Mouse (Mus musculus) lung, embryonic 15.5 days (tissue): ENCODE data around the gene Slit3. TPM values are rescaled to one million over a fixed set of nuclear protein-coding genes. Genes with fewer than 3 reads are reported as not detected.

Experiments
- ATAC-seq: fragments of 200-750 bp; cut with Nextera tagmentation; 2 replicates; pipeline ENCODE4 v1.8.0; 2017; ENCODE audit warnings: moderate number of reproducible peaks, borderline replicate concordance; ENCODE audit not compliant: low FRiP score, low TSS enrichment; ENCODE audit errors: extremely low read depth
- H3K27ac ChIP-seq: fragments of 300-500 bp; sonication (generic); 2 replicates; pipeline ENCODE4 v1.5.1; 2015; ENCODE audit warnings: moderate library complexity, mild to moderate bottlenecking, inconsistent platforms
- H3K27me3 ChIP-seq: fragments of 300-500 bp; sonication (generic); 2 replicates; pipeline ENCODE4 v1.6.1; 2015; ENCODE audit warnings: inconsistent platforms
- H3K36me3 ChIP-seq: fragments of 300-500 bp; sonication (generic); 2 replicates; pipeline ENCODE4 v1.6.1; 2015; ENCODE audit warnings: inconsistent platforms
- H3K4me1 ChIP-seq: fragments of 300-500 bp; sonication (generic); 2 replicates; pipeline ENCODE4 v1.6.1; 2015; ENCODE audit warnings: inconsistent platforms
- H3K4me2 ChIP-seq: fragments of 300-500 bp; sonication (generic); 2 replicates; pipeline ENCODE4 v1.6.1; 2015; ENCODE audit warnings: inconsistent platforms, mild to moderate bottlenecking, moderate library complexity
- H3K4me3 ChIP-seq: fragments of 300-500 bp; sonication (generic); 2 replicates; pipeline ENCODE4 v1.5.1; 2015; ENCODE audit warnings: mild to moderate bottlenecking, inconsistent platforms
- H3K9ac ChIP-seq: fragments of 300-500 bp; sonication (generic); 2 replicates; pipeline ENCODE4 v1.6.1; 2015; ENCODE audit warnings: inconsistent platforms
- H3K9me3 ChIP-seq: fragments of 300-500 bp; sonication (generic); 2 replicates; pipeline ENCODE4 v1.6.1; 2016; ENCODE audit warnings: inconsistent platforms
- WGBS: fragments of 180-500 bp; shearing (Covaris S2); methylation state at CpG from one replicate; pipeline ENCODE4 v1.1.7; 2015; 5-methylcytosine and 5-hydroxymethylcytosine counted together
- polyA plus RNA-seq: library from polyadenylated mRNA; unstranded; fragments of >200 nt; fragmentation: Nextera tagmentation; extraction: Ambion mirVana; gene quantifications from 2 replicates; pipeline ENCODE4 v1.2.1, GENCODE M21; 2015

Gene Slit3
- polyA plus RNA-seq, 1 experiment from 2014 or later, result 21.4 TPM

DNA sequence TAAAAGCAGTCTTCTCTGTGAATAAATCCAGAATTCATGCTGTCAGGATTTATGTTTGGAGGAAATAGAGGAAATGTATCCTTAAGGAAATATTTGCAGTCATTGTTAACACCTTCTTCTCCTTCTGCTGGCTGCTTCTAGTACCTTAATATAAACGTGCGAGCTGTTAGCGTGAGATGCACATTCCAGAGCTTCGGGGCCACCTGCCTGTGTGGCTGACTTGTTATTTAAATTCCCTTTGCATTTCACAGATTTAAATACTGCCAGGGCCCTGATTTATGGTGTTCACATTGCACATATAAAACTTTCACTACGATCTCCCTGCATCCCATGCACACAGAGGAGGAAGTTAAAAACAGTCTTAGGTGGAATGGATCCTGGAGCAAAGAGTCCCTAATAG, 221.5 kb downstream of the Slit3 start:
- Histone ChIP-seq H3K27ac (no peak overlapping the region), H3K27me3 (no peaks in the 10 kb centered on the region), H3K9ac (no peak overlapping the region), H3K4me3 (no peak overlapping the region), H3K9me3 (no peaks in the 10 kb centered on the region), H3K4me2 (no peak overlapping the region), H3K36me3 (no peaks in the 10 kb centered on the region), H3K4me1 (0 out of 2 replicates have a peak, but pooled peaks cover 3% of the 10 kb centered on the region)
- 47% methylated on average over 5 of the region's 5 CpGs for WGBS
- ATAC-seq, result no peak

GRCm38 (mm10) chr11:35345696-35346480, 224.9 kb downstream of the Slit3 start:
- Histone ChIP-seq H3K9ac (no peak overlapping the region), H3K9me3 (no peaks in the 10 kb centered on the region), H3K36me3 (no peaks in the 10 kb centered on the region), H3K27ac (no peak overlapping the region), H3K4me1 (0 out of 2 replicates have a peak, but pooled peaks cover 3% of the 10 kb centered on the region), H3K27me3 (no peaks in the 10 kb centered on the region), H3K4me3 (no peak overlapping the region), H3K4me2 (no peak overlapping the region)
- 67% methylated on average over 13 of the region's 13 CpGs for WGBS
- ATAC-seq, result no peak

- 38% methylated on average over 4 of the region's 4 CpGs for WGBS
- no peak for ATAC-seq
These were observed 227.1 kb downstream of the Slit3 start for GRCm38 (mm10) chr11:35348099-35348498.

GRCm38 (mm10) chr11:35350968-35351367, 229.9 kb downstream of the Slit3 start:
- 37% methylated on average over 4 of the region's 4 CpGs for WGBS
- H3K4me1 ChIP-seq, result no peaks in the 10 kb centered on the region
- H3K27me3 ChIP-seq, result no peaks in the 10 kb centered on the region
- H3K27ac ChIP-seq, result no peak overlapping the region
- no peak for ATAC-seq
- H3K9me3 ChIP-seq, result no peaks in the 10 kb centered on the region
- no peak overlapping the region for H3K9ac ChIP-seq
- no peak overlapping the region for H3K4me2 ChIP-seq
- no peak overlapping the region for H3K4me3 ChIP-seq
- H3K36me3 ChIP-seq, result no peaks in the 10 kb centered on the region

More at GRCm38 (mm10) chr11:35348099-35348498, 227.1 kb downstream of the Slit3 start:
- H3K9me3 ChIP-seq, result no peaks in the 10 kb centered on the region
- no peaks in the 10 kb centered on the region for H3K36me3 ChIP-seq
- H3K4me3 ChIP-seq, result no peak overlapping the region
- no peaks in the 10 kb centered on the region for H3K27me3 ChIP-seq
- H3K4me2 ChIP-seq, result no peak overlapping the region
- no peak overlapping the region for H3K9ac ChIP-seq
- H3K4me1 ChIP-seq, result no peaks in the 10 kb centered on the region
- H3K27ac ChIP-seq, result no peak overlapping the region

- Histone ChIP-seq H3K27me3 (no peaks in the 10 kb centered on the region), H3K27ac (no peak overlapping the region), H3K4me3 (no peak overlapping the region), H3K9ac (no peak overlapping the region), H3K4me2 (no peak overlapping the region), H3K4me1 (no peaks in the 10 kb centered on the region), H3K36me3 (no peaks in the 10 kb centered on the region), H3K9me3 (no peaks in the 10 kb centered on the region)
- WGBS, result 57% methylated on average over 2 of the region's 2 CpGs
- ATAC-seq, result no peak
These were observed 230.4 kb downstream of the Slit3 start for GRCm38 (mm10) chr11:35351376-35351775.

DNA sequence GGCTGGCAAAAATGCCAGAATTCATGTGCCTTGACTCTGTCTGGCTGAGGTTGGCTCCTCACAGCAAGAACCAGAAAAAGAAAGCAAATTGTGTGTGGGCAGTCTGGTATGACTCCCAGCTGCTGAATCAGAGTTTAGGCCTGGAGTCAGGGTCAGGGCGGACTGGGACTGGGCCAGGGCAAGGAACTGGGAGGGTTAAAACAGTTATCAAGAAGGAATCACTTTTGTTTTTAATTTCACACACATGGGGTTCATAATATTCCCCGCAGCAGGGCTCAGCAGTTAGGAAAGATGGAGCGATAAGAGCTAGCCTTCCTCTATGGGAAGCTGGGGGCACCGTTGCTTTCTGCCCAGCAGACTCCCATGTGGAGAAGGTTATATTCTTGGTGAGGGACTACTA, 234.8 kb downstream of the Slit3 start:
- no peaks in the 10 kb centered on the region for H3K4me1 ChIP-seq
- 76% methylated on average over 4 of the region's 4 CpGs for WGBS
- H3K4me2 ChIP-seq, result no peak overlapping the region
- no peak for ATAC-seq
- H3K9ac ChIP-seq, result no peak overlapping the region
- no peak overlapping the region for H3K27ac ChIP-seq
- no peaks in the 10 kb centered on the region for H3K36me3 ChIP-seq
- no peaks in the 10 kb centered on the region for H3K9me3 ChIP-seq
- no peak overlapping the region for H3K4me3 ChIP-seq
- H3K27me3 ChIP-seq, result no peaks in the 10 kb centered on the region

- H3K9me3 ChIP-seq, result no peaks in the 10 kb centered on the region
- no peak overlapping the region for H3K27ac ChIP-seq
- H3K9ac ChIP-seq, result no peak overlapping the region
- ATAC-seq, result no peak
- H3K4me3 ChIP-seq, result no peak overlapping the region
- H3K4me2 ChIP-seq, result no peak overlapping the region
- H3K36me3 ChIP-seq, result no peaks in the 10 kb centered on the region
- WGBS, result 72% methylated on average over 6 of the region's 6 CpGs
- peaks cover 6% of the 10 kb centered on the region; the same call in 1 of the 2 replicates for H3K4me1 ChIP-seq
- no peaks in the 10 kb centered on the region for H3K27me3 ChIP-seq
These were observed 240.0 kb downstream of the Slit3 start for GRCm38 (mm10) chr11:35361071-35361470.

- no peaks in the 10 kb centered on the region for H3K36me3 ChIP-seq
- no peak overlapping the region for H3K9ac ChIP-seq
- no peak overlapping the region for H3K27ac ChIP-seq
- H3K4me3 ChIP-seq, result no peak overlapping the region
- WGBS, result 58% methylated on average over 4 of the region's 4 CpGs
- no peaks in the 10 kb centered on the region for H3K27me3 ChIP-seq
- H3K9me3 ChIP-seq, result no peaks in the 10 kb centered on the region
- peaks cover 6% of the 10 kb centered on the region; the same call in 1 of the 2 replicates for H3K4me1 ChIP-seq
- H3K4me2 ChIP-seq, result no peak overlapping the region
- ATAC-seq, result no peak
These were observed 242.0 kb downstream of the Slit3 start for GRCm38 (mm10) chr11:35362975-35363374.

DNA sequence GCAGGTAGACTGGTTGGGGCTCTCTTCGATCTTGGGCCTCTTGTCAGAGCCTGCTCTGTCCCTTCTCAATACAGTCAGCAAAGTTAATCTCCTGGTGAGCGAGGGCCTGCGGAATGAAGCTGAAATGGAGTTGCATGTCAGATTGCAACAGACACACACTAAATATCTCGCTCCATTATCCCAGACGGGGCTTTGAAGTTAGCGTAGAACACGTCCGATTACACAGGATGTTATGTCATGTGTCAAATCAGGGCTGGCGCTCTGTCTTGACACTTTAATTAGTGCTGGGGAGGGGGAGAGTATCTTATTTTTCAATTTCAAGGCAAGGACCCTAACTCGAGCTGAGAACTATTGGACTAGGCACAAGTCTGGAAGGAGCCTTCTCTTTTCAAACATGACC, 243.4 kb downstream of the Slit3 start:
- Histone ChIP-seq H3K4me2 (no peak overlapping the region), H3K4me1 (peaks cover 6% of the 10 kb centered on the region; the same call in 1 of the 2 replicates), H3K27me3 (no peaks in the 10 kb centered on the region), H3K9me3 (no peaks in the 10 kb centered on the region), H3K4me3 (no peak overlapping the region), H3K36me3 (no peaks in the 10 kb centered on the region), H3K27ac (no peak overlapping the region), H3K9ac (no peak overlapping the region)
- peak; percentile 11; the same call in 1 of the 2 replicates for ATAC-seq
- WGBS, result 38% methylated on average over 10 of the region's 10 CpGs

DNA sequence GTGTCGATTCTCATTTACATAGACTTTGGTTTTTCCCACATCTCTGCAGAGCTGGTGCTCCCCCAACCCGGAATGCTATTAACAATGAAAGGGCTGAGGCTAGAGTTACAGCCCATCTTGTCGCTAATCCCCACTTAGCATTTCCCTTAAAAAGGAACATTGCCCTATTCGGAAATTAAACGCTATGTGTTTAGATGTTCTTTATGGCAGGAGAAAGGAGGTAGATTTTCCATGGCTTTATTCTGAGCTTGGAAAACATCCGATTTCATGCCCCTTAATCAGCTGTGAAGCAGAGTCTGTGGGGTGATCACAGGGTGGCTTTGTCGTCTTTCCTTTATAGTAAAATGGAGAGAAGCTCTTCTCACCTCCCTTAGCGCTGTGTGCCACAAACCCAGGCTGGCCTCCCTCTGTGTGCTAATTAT, 244.5 kb downstream of the Slit3 start:
- Histone ChIP-seq H3K27me3 (no peaks in the 10 kb centered on the region), H3K4me1 (peaks cover 13% of the 10 kb centered on the region)

GRCm38 (mm10) chr11:35366611-35367010, 245.6 kb downstream of the Slit3 start:
- ATAC-seq, result no peak
- H3K4me1 ChIP-seq, result peaks cover 19% of the 10 kb centered on the region
- no peaks in the 10 kb centered on the region for H3K9me3 ChIP-seq
- no peaks in the 10 kb centered on the region for H3K27me3 ChIP-seq
- H3K36me3 ChIP-seq, result no peaks in the 10 kb centered on the region
- H3K9ac ChIP-seq, result no peak overlapping the region
- no peak overlapping the region for H3K4me3 ChIP-seq
- H3K4me2 ChIP-seq, result no peak overlapping the region
- H3K27ac ChIP-seq, result no peak overlapping the region
- 61% methylated on average over 4 of the region's 4 CpGs for WGBS

More for the DNA sequence above, 244.5 kb downstream of the Slit3 start:
- no peak overlapping the region for H3K4me2 ChIP-seq
- no peak for ATAC-seq
- H3K9ac ChIP-seq, result no peak overlapping the region
- WGBS, result 45% methylated on average over 8 of the region's 8 CpGs
- no peaks in the 10 kb centered on the region for H3K36me3 ChIP-seq
- no peak overlapping the region for H3K27ac ChIP-seq
- no peaks in the 10 kb centered on the region for H3K9me3 ChIP-seq
- no peak overlapping the region for H3K4me3 ChIP-seq

DNA sequence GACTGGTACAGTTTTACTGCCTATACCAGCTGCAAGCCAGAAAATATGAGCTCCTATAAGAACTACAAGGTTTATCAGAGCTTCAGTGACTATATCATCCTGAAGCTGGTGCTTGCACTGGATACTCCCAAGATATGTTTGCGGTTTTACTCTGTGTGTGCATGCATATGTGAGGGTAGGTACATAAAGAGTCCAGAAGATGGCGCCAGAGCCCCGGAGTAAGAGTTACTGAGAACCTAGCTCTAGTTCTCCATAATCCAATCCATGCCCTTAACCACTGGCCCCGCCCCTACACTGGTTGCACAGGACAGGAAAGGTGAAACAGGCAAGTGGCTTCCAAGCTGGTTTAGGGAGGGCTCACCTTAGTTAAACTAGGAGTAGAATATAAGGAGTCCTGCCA, 246.2 kb downstream of the Slit3 start:
- H3K27me3 ChIP-seq, result no peaks in the 10 kb centered on the region
- H3K9ac ChIP-seq, result no peak overlapping the region
- H3K27ac ChIP-seq, result no peak overlapping the region
- no peak overlapping the region for H3K4me3 ChIP-seq
- no peak overlapping the region for H3K4me2 ChIP-seq
- no peaks in the 10 kb centered on the region for H3K9me3 ChIP-seq
- no peaks in the 10 kb centered on the region for H3K36me3 ChIP-seq
- ATAC-seq, result no peak; the same call in 1 of the 2 replicates
- H3K4me1 ChIP-seq, result peaks cover 19% of the 10 kb centered on the region
- WGBS, result 77% methylated on average over 4 of the region's 4 CpGs
